Mouse (Mus musculus) lung, adult 2 months (tissue): Measurements from ENCODE around the gene Mast4.

Source experiments
- CTCF ChIP-seq: fragments of 200-500 bp; IDR thresholded peaks from 2 replicates; pipeline ENCODE4 v1.5.1; 2011; ENCODE audit warnings: mild to moderate bottlenecking, low read length, control low read depth; ENCODE audit not compliant: insufficient read depth
- POLR2A ChIP-seq: fragments of 200-500 bp; IDR thresholded peaks from 2 replicates; pipeline ENCODE4 v1.6.1; 2011; ENCODE audit warnings: low read depth, mild to moderate bottlenecking, control low read depth, low read length, borderline replicate concordance; ENCODE audit errors: extremely low read depth

GRCm38 (mm10) chr13:103123716-103124115 is 210.6 kb downstream of the Mast4 start:
- TF ChIP-seq POLR2A, result no peak
- no peak for TF ChIP-seq CTCF
